Mouse (Mus musculus) liver, embryonic 16.5 days (tissue): ENCODE measurements around the gene Fuca1. TPM values are rescaled to one million over a fixed set of nuclear protein-coding genes. Genes with fewer than 3 reads are reported as not detected.

Experiments used
- ATAC-seq: fragments of 200-750 bp; cut with Nextera tagmentation; 2 replicates; pipeline ENCODE4 v1.8.0; 2017; ENCODE audit warnings: low read depth, mild to moderate bottlenecking, moderate number of reproducible peaks, moderate library complexity
- H3K27ac ChIP-seq: fragments of 300-500 bp; sonication (generic); 2 replicates; pipeline ENCODE4 v1.5.1; 2014; ENCODE audit warnings: mild to moderate bottlenecking, low read length
- H3K27me3 ChIP-seq: fragments of 300-500 bp; sonication (generic); 2 replicates; pipeline ENCODE4 v1.6.1; 2014; ENCODE audit warnings: low read depth, low read length, mixed read lengths; ENCODE audit not compliant: control insufficient read depth, insufficient read depth
- H3K36me3 ChIP-seq: fragments of 300-500 bp; sonication (generic); 2 replicates; pipeline ENCODE4 v1.6.1; 2014; ENCODE audit warnings: mild to moderate bottlenecking; ENCODE audit not compliant: control insufficient read depth, insufficient read depth
- H3K4me1 ChIP-seq: fragments of 300-500 bp; sonication (generic); 2 replicates; pipeline ENCODE4 v1.6.1; 2014; ENCODE audit warnings: low read depth, low read length, mixed read lengths; ENCODE audit not compliant: control insufficient read depth
- H3K4me2 ChIP-seq: fragments of 300-500 bp; sonication (generic); 2 replicates; pipeline ENCODE4 v1.6.1; 2014; ENCODE audit warnings: low read depth, low read length, mixed read lengths
- H3K4me3 ChIP-seq: fragments of 300-500 bp; sonication (generic); 2 replicates; pipeline ENCODE4 v1.5.1; 2014; ENCODE audit warnings: low read depth, mild to moderate bottlenecking, low read length
- H3K9ac ChIP-seq: fragments of 300-500 bp; sonication (generic); 2 replicates; pipeline ENCODE4 v1.6.1; 2014; ENCODE audit warnings: low read depth, low read length
- H3K9me3 ChIP-seq: fragments of 300-500 bp; sonication (generic); replicated peaks from 2 replicates; pipeline ENCODE4 v1.6.1; 2016; ENCODE audit warnings: low read length; ENCODE audit not compliant: control insufficient read depth
- WGBS: fragments of 180-500 bp; shearing (Covaris S2); extraction: QIAGEN DNeasy Blood & Tissue Kit; methylation state at CpG from one replicate; pipeline ENCODE4 v1.1.7; 2014; ENCODE audit not compliant: insufficient replicate concordance; 5-methylcytosine and 5-hydroxymethylcytosine counted together
- polyA plus RNA-seq: library from polyadenylated mRNA; unstranded; fragments of >200 nt; fragmentation: Nextera tagmentation; extraction: Ambion mirVana; gene quantifications from 2 replicates; pipeline ENCODE4 v1.2.1, GENCODE M21; 2015

Fuca1 gene
- polyA plus RNA-seq, 1 experiment from 2014 or later, result 28.0 TPM

DNA sequence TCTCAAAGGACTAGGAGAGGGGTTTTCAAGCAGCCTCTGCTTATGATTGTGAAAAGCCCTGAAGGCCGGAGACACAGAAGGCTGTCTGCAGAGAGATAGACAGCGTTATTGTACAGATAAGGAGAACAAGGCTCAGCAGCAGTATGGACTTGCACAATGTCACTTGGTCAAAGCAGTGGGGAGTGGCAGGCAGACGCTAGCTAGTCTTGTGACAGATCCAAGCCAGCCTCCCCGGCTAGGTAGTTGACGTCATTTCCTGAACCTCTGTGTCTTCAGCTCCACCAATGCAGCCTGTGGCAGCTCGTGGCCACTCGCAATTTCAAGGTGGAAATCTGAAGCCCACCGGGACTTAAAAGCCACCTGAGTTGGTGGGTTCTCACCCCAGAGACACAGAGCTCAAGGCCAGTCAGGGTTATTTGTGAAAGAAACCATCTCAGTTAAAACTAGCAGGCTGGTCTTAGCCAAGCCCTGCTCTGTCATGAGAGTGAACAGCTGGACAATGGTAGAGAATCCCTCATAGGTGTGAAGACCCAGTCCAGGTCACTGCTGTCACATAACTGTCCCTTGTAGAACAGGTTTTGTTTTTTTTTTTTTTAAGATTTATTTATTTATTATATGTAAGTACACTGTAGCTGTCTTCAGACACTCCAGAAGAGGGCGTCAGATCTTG is 22.0 kb upstream of the Fuca1 start:
- Histone ChIP-seq H3K4me1 (peaks cover 41% of the 10 kb centered on the region), H3K4me2 (peak overlapping the region; percentile 62), H3K27ac (peak overlapping the region; percentile 92), H3K36me3 (no peaks in the 10 kb centered on the region), H3K27me3 (no peaks in the 10 kb centered on the region), H3K9me3 (no peaks in the 10 kb centered on the region), H3K4me3 (peak overlapping the region; percentile 33), H3K9ac (peak overlapping the region; percentile 47)
- peak; percentile 92 for ATAC-seq
- WGBS, result 10% methylated on average over 8 of the region's 9 CpGs

DNA sequence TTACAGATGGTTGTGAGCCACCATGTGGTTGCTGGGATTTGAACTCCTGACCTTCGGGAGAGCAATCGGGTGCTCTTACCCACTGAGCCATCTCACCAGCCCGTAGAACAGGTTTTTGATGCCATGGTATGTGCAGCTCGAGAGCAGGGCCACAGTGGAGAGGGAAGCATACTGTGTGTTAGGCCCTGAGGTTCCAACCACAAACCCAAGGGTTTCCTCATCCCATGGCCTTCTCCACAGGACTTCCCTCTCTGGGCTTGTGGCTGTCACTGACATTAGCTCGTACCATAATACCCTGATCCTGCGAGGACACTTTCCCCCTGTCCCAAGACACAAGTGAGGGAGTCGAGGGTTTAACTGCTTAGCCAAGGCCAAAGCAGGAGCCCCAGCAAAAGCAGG is 21.5 kb upstream of the Fuca1 start:
- H3K27ac ChIP-seq, result peak overlapping the region; percentile 92
- no peak overlapping the region for H3K4me2 ChIP-seq
- 60% methylated on average over 7 of the region's 7 CpGs for WGBS
- H3K9me3 ChIP-seq, result no peaks in the 10 kb centered on the region
- no peak for ATAC-seq
- H3K9ac ChIP-seq, result no peak overlapping the region
- H3K36me3 ChIP-seq, result no peaks in the 10 kb centered on the region
- H3K27me3 ChIP-seq, result no peaks in the 10 kb centered on the region
- peaks cover 41% of the 10 kb centered on the region for H3K4me1 ChIP-seq
- H3K4me3 ChIP-seq, result no peak overlapping the region

DNA sequence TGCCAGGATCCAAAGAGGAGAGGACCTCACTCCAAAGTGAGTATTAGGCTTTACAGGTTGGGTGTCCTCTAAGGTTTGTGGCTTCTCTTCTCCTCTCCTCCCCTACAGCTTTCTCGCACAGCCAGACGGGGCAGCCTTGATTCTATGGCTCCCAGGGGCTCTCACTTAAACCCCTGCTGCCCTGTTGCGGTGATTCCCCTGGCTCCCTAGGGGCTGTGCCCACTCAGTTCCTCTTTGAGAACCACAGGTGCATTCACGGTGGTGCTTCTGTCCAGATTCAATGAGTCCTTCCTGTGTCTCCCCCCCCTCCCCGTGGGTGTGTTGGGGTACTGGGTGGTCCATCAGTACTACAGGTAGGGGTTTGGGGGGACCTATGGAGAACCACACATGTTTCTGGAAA is 20.5 kb upstream of the Fuca1 start:
- Histone ChIP-seq H3K4me2 (no peak overlapping the region), H3K9me3 (no peaks in the 10 kb centered on the region), H3K4me3 (no peak overlapping the region), H3K27me3 (no peaks in the 10 kb centered on the region), H3K9ac (no peak overlapping the region), H3K36me3 (no peaks in the 10 kb centered on the region), H3K27ac (no peak overlapping the region), H3K4me1 (peaks cover 38% of the 10 kb centered on the region)
- WGBS, result 66% methylated on average over 5 of the region's 5 CpGs
- no peak for ATAC-seq

DNA sequence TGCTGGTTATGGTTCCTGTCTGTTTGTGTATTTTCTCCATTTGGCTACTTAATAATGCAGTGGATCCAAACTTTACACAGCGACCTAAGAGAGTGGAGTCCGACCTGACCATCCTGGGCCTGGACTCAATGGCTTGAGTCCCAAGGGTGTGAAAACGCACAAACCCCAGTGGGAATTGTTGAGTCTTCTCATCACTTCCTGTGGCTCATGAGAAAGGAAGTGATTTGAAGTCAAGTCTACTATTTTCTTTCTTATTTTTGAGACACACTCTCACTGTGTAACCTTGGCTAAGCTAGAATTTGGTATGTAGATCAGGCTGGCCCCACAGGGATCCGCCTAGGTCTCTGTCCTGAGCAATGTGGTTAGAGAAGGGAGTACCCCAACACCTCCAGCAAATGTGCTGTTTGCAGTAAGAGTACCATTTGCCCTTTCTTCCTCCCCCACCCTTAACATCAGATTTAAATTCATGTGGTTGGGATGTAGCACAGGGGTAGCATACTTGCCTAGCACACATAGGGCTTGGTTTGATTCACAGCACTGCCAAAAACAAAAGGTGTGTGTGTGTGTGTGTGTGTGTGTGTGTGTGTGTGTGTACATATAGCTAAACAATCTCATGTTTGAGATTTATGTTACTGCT is 17.8 kb upstream of the Fuca1 start:
- H3K4me3 ChIP-seq, result no peak overlapping the region
- peaks cover 20% of the 10 kb centered on the region for H3K4me1 ChIP-seq
- H3K27me3 ChIP-seq, result no peaks in the 10 kb centered on the region
- no peak overlapping the region for H3K4me2 ChIP-seq
- H3K27ac ChIP-seq, result no peak overlapping the region
- no peaks in the 10 kb centered on the region for H3K36me3 ChIP-seq
- H3K9ac ChIP-seq, result no peak overlapping the region
- WGBS, result 70% methylated on average over 4 of the region's 4 CpGs
- H3K9me3 ChIP-seq, result no peaks in the 10 kb centered on the region
- no peak for ATAC-seq

DNA sequence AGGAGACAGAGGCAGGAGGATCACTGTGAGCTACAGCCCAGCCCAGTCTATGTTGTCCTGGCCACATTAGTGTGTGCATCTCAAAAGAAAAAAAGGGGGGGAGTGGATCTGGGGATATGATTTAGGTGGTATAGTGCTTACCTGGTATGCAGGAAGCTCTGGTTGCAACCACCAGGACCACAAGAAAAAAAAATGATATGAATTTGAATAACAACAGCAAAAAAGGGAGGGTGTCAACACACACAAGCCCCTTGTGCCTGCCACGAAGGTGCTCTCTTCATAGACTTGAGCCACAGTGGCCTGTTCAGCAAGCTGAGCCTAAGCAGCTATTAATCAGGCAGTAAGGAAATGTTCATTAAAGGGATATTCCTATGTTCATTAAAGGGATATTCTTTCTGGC is 15.7 kb upstream of the Fuca1 start:
- Histone ChIP-seq H3K27ac (no peak overlapping the region), H3K4me3 (no peak overlapping the region), H3K27me3 (no peaks in the 10 kb centered on the region), H3K4me1 (peaks cover 12% of the 10 kb centered on the region), H3K9ac (no peak overlapping the region), H3K4me2 (no peak overlapping the region), H3K9me3 (no peaks in the 10 kb centered on the region), H3K36me3 (no peaks in the 10 kb centered on the region)
- 65% methylated on average over 1 of the region's 1 CpGs for WGBS
- ATAC-seq, result no peak

DNA sequence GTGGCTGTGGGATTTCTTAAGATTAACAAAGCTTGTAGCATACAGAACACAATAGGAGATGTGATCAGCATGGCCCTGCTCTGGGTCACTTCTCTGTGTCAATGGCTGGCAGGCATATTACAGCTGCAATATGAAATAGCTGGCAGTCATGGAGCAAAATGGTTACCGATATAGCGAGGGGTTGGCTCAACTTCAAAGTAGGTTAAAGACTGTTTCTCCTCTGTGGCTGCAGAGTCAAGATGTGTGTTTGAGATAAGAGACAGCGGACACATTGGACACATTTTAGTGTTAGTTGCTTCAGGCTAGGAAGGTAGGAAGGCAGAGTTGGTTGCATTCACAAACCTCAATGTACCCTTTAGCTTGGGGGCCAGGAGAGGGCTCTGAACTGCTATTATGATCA is 13.9 kb upstream of the Fuca1 start:
- no peaks in the 10 kb centered on the region for H3K27me3 ChIP-seq
- 18% methylated on average over 3 of the region's 3 CpGs for WGBS
- H3K36me3 ChIP-seq, result no peaks in the 10 kb centered on the region
- 0 out of 2 replicates have a peak overlapping the region, but pooled peaks have one; percentile 15 for H3K4me2 ChIP-seq
- H3K4me1 ChIP-seq, result peaks cover 17% of the 10 kb centered on the region
- ATAC-seq, result peak; percentile 54
- peak overlapping the region; percentile 11; the same call in 1 of the 2 replicates for H3K9ac ChIP-seq
- H3K9me3 ChIP-seq, result no peaks in the 10 kb centered on the region
- peak overlapping the region; percentile 46 for H3K27ac ChIP-seq
- no peak overlapping the region for H3K4me3 ChIP-seq

DNA sequence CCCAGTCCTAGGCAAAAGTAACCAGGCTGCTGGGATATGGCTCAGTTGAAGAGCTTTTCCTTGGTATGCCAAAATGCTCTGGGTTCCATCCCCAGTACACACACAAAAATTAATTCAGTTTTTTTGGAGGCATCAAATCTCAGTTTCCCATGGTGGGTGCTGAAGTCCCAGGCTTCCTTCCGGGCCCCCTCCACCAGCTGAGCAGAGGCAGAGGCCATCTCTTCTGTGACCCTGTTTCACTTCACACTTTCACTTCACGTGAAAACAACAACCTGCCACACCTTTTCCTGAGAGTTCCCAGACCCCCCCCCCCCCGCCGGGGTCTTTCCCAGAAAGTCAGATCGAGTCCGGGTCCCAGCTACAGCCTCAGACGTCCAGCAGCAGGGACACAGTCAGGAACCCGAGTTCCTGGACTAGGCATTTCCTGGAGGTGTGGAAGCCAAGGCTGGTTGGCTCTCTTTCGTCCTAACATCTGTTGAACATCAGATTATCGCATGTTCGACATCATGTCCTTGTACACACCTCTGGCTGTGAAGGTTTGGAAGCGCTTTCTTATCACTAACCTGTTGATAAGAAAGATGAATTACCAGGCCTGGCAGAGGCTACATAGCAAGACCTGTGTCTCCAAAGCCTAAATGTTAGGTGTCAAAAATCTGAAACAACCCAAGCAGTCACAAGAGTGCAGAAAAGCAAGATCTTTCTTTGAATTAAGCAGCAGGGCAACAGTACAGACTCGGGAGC is 11.0 kb upstream of the Fuca1 start:
- Histone ChIP-seq H3K4me2 (no peak overlapping the region), H3K4me1 (peaks cover 25% of the 10 kb centered on the region), H3K9me3 (no peaks in the 10 kb centered on the region), H3K9ac (no peak overlapping the region), H3K4me3 (no peak overlapping the region), H3K27me3 (no peaks in the 10 kb centered on the region), H3K36me3 (no peaks in the 10 kb centered on the region), H3K27ac (no peak overlapping the region)
- no peak for ATAC-seq
- 44% methylated on average over 13 of the region's 13 CpGs for WGBS

DNA sequence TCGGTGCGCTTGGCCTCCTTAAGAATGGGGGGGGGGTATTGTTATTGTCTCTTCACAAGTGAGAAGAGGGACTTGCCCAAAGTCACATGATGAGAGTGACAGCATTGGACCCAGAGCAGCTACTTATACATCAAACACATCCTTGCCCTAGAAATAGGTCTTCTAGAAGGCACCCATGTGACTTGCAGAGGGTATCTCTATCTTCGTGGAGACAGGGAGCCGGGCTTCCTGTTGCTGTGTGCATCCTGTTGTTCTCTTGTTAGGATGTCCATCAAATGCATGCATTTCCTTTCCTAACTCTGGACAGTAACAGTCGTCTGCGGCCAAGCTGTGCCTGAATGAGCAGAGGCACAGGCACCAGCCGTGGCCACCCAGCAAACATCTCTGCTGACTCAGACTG is 9.0 kb upstream of the Fuca1 start:
- Histone ChIP-seq H3K27ac (0 out of 2 replicates have a peak overlapping the region, but pooled peaks have one; percentile 6), H3K9ac (no peak overlapping the region), H3K36me3 (no peaks in the 10 kb centered on the region), H3K27me3 (no peaks in the 10 kb centered on the region), H3K9me3 (no peaks in the 10 kb centered on the region), H3K4me1 (peaks cover 22% of the 10 kb centered on the region), H3K4me3 (no peak overlapping the region), H3K4me2 (no peak overlapping the region)
- peak; percentile 56 for ATAC-seq
- WGBS, result 32% methylated on average over 7 of the region's 7 CpGs

DNA sequence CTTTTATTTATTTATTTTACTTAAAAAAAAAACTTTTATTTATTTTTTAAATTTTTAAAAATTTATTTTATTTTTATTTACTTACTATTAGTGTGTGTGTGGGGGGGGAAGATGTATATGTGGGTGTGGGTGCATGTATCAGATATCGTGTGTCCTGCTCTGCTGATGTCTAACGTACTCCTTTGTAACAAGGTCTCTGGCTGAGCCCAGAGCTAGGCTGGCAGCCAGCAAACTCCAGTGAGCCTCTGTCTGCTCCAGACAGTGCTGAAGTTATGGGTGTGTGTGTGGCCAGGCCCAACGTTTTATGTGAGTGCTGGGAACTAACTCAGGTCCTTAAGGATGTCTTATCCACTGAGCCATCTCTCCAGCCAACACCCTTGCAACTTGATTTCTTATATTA is 8.4 kb upstream of the Fuca1 start:
- H3K4me3 ChIP-seq, result no peak overlapping the region
- H3K4me2 ChIP-seq, result no peak overlapping the region
- no peaks in the 10 kb centered on the region for H3K9me3 ChIP-seq
- H3K36me3 ChIP-seq, result no peaks in the 10 kb centered on the region
- H3K4me1 ChIP-seq, result peaks cover 17% of the 10 kb centered on the region
- H3K27ac ChIP-seq, result peak overlapping the region; percentile 48; the same call in 1 of the 2 replicates
- H3K9ac ChIP-seq, result no peak overlapping the region
- WGBS, result 14% methylated on average over 3 of the region's 3 CpGs
- ATAC-seq, result peak; percentile 23; the same call in 1 of the 2 replicates
- no peaks in the 10 kb centered on the region for H3K27me3 ChIP-seq
